Mouse (Mus musculus) layer of hippocampus, postnatal 25 days (tissue): Measurements from ENCODE around the gene Vps54. TPM values are rescaled to one million over a fixed set of nuclear protein-coding genes. Genes with fewer than 3 reads are reported as not detected.
A peak's percentile ranks its signal among the peaks of the same experiment; 100 is the strongest.
"Not testable (repeated sequence)": the region's sequence is repeated elsewhere in the genome, so short reads cannot be mapped to it uniquely, and the experiment has no call there.

ENCODE experiments used
- DNase-seq, 2 experiments: peaks; one replicate each; pipeline ENCODE4 v3.0.0; 2022; ENCODE audit warnings: mixed read lengths in 2 of 2, low spot score in 1 of 2; ENCODE audit errors: extremely low spot score in 1 of 2
- total RNA-seq, 2 experiments: library from RNA; stranded (reverse); gene quantifications; 2 replicates each; pipeline ENCODE4 v1.2.3; 2021

Vps54 gene
- total RNA-seq, result 10 to 100 TPM; 23.4 to 30.7 TPM

DNA sequence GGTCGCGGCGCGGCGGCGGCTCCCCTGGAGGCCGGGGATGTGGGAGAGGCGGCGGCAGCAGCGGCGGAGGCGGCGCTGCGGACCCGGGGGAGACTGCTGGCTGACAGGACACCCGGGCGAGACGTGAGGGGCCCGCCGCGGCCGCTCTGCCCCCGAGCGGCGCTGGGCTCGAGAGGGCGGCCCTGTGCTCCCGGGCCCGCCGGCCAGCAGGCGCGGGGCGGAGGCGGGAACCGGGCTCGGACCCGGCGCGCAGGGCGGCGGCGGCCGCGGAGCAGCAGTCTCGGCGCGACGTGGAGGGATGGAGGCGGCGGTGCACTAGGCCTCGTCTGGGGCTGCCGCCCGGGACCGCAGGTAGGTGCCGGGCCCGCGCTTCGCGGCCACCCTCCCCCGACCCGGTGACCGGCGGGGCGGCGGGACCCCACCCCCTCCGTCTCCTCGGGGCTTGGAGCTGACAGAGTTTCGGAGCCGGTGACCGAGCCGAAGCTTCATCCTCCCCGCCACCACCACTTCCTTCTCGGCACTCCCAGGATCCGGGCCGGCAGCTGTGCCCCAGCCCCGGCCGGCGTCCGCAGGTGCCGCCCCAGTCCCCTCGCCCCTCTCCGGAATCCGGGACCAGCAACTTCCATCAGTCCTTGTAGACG is at the start of gene Vps54:
TSS of gene Vps54 (plus strand) at position 261 of the 641 bp plus-strand sequence.
- peak; percentile 24 to 59 for DNase-seq

DNA sequence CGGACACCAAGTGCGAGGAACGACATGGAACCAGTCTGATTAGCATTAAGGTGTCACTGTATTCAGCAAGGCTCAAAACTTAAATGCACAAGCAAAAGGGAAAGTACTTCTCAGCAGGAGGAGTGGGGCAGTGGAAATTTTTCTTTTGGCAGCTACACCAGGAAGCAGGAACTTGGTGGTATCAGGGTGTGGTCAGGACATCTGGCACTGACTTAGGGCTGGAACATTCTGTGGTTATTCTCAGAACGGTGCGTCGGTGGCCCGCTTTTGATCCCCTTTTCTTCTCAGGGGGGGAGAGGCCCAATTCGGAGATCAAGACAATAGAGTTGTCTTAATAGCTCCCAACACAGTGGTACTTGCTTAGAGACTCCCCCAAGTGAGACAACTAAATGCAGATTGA is 47.3 kb upstream of the Vps54 start:
- DNase-seq, result not testable (repeated sequence)

DNA sequence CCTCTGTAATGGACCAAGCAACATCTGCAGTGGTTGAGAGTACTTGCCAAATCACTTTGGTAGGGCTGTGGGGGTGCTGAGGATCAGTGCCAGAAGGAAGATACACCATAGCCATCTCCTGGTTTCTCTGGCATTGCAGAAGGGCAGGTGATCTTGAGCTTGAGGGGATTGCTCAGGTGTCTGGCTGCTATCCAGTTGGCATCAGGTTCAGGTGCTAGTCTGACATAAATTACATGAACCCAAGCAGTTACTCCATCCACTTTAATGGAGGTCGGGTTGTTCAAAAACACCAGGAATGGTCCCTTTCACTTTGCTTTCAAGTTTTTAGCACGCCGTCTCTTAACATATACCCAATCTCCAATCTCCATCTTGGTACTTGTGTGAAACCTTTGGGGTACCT is 44.2 kb upstream of the Vps54 start:
- DNase-seq, result no peak

DNA sequence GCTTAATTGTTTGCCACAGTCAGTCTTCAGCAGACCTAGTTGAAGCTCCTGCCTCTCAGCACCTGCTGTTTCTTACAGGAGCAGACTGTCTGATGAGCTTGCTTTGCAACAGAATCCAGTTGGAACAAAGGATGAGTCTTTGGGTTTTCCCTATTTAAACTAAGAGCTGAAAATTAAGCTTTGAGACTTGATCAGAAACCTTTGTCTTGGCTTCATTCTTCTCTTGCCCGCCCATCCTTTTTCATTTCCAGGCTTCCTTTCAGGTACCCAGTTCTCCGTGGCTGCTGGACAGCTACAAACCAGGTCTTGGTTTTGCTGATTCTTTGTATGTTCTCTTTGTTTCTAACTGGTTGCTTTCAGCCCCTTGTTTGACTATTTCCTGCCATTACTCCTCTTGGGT is 30.0 kb upstream of the Vps54 start:
- no peak for DNase-seq

DNA sequence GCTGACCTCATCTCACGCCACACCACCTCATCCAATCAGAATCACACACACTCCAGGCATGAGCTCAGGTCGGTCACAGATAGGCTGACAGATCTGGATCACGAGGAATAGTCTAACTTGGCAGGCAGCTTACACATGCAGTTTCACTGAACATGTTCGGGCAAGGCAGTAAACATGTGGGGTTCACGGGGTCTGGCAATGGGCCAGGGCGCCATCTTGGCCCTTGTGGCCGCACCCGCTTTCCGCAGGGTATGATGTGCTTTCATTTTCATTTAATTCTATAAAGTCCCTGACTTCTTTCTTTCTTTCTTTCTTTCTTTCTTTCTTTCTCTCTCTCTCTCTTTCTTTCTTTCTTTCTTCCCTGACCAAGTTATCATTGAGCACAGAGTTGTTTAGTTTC is 29.4 kb upstream of the Vps54 start:
- DNase-seq, result not testable (repeated sequence)

DNA sequence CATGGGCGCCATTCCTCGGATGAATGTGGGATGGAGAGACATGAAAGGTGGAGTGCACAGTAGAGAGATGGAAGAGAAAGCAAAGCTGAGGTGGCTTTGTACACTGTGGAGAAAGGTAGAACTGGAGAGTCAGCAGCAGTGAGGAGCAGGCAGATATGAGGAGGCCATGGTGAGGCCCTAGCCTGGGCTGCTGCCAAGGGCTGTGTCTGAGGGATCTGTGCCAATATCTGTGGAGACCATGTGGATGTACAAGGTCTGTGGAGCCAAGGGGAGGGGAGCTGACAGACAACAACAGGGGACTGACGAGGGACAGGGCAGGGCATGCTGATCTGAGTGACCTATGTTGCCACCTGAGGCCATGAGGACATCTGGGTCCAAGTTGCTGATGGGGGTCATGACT is 21.7 kb upstream of the Vps54 start:
- no peak for DNase-seq

DNA sequence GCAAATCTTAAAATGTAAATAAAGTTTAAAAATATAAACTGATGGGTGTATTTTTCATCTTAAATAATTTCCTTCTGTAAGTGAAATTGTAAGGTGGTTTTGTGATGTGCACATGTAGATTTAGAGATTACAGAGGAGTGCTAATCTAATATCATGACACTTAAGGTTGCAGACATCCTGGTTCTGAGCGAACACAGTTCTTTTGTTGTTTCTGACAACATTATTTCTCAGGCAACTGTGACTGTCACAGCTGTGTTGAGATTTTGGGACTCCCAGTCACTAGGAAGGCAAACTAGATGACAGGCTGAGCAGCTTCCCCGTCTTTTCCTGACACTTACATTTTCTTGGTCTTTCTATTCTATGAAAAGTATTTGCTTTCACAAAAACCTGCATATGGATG is 19.8 kb upstream of the Vps54 start:
- DNase-seq, result no peak

DNA sequence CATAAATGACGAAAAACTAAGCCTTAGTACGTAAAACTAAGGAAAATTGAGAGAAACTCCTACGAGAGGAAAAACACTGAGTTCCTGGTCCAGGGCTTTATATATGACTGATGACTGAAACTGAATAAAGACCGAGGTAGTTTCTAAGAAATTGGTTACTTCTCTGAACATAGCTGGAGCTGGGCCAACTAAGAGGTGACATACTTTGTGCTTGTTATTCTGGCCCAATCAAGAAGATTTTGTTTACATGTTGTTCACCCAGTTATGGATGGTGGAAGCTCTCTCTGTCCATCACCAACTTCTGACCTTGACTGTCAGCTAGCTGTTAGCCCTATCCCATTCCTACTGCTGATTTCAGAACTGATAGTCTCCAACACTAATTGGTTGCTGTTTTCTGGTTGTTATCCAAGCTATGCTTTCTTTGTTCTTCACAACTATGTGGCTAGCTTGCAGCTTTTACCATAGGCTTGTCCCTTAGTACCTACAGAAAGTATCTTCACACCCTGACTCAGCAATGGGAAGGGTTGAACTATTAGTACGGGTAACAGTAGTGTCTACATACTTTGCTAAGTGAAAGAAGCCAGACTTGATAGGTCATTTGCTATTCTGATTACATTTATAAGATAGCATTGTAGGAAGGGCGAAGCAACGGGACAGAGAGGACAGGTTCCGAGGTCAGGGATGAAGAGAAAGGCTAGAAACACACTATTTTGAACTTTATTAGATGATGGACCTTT is 19.1 kb upstream of the Vps54 start:
- DNase-seq, result no peak

DNA sequence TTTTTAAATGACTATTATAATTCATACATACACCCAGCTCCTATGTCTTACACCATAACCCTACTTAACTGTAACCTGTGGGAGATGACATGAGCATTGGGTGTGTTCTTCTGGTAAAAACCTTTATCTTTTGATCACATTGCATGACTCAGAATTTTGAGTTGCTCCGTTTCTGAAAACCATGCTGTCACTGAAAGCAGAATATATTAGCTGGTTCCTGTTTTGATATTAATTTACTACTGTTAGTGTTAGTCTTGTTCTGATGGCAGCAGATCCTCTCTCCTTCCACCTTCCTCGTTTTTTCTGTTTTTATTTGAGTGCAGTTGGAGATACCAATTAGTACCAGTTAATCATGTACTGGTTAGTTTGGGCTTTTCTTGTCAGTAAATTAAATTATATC is 18.3 kb upstream of the Vps54 start:
- DNase-seq, result no peak

DNA sequence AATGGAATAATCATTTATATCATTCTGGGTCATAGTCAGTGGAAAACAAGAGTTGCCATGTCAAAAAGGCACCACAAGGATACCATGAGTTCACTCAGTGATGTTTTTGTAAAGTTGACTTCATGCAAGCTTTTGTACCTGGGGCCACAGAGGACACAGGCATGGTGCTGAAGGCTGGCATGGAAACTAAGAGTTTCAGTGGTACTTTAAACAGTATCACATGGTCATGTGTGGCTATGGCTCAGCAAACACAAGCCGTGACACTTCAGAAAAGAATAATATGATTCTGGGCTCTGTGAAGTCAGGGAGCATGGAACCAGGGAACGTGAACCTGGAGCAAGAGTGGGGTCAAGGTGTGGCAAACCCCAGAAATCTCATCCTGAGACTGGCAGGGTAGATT is 17.7 kb upstream of the Vps54 start:
- DNase-seq, result no peak

DNA sequence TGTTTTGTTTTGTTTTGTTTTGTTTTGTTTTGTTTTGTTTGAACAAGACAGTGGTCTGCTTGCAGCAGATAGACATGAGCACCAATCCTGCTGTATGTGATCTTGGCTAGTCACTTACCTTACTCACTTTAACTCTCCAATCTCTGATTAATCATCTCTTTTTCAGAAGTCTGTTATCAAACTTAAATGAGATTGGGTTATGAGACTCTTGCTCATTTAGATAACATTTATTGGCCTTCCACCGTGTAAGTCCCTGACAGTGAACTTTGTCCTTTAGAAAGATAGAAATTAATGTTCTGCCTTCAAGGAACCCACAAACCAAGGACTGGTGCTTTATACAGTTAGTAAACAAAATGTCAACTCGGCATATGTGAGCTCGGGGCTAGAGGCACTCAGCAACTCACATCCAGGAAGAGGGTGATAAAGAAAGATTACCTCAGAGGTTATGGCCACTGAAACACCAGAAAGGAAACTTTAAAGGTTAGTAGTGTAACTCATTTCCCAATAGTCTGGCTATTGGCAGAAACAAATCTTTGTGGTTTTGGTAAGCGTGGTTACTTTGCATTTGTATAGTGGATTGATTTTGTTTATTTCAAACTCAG is 16.4 kb upstream of the Vps54 start:
- no peak for DNase-seq

DNA sequence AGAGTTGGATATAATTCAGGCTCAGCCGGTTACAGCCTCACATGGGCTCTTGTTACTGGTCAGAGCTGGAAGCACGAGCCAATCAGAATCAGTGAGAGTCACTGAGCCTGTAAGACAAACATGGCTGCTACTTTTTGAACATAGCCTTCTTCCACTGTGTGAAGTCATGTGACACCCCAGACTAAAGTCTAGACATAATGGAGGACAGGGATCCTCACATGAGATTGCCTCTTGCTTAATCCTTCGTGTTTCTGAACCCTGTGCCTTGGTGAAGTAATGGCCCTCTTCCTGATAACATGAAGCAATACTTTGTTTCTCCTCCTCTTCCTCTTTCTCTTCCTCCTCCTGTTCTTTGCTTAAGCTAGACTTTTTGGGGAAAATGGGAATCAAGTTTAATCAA is 15.5 kb upstream of the Vps54 start:
- DNase-seq, result no peak

DNA sequence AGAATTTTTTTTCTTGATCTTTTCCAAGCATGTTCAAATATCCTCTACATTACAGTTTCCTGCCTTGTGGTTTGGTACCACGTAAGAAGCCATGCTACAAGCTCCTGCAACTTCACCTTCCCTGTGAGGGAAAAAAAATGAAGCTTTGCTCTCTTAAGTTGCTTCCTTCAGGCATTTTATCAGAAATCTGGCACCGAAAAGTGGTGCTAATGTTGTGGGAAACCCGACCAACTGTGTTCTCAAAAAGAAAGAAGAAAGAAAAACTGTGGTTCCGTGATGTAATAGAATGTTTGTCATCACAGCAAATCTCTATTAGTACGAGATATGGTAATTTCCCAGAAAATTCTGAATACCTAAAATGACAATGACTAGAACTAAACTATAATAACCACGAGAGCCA is 15.0 kb upstream of the Vps54 start:
- DNase-seq, result no peak

DNA sequence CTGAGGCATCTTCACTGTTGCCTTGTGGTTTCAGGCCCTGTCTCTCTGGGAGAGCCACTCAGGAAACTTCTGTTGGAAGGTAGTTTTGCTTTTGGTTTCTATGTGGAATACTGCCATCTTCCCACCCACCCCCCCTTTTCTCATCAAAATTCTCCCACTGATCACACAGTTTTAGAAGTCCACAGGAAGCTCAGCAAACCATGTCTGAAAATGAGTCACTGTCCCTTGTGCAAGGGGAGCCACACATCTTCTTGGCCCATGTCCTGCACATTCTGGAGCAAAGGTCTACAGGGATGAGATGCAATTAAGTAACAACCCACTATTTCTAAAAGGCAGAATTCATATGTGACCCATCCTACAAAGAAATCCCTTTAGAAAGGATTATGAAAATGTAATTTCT is 14.6 kb upstream of the Vps54 start:
- no peak for DNase-seq

DNA sequence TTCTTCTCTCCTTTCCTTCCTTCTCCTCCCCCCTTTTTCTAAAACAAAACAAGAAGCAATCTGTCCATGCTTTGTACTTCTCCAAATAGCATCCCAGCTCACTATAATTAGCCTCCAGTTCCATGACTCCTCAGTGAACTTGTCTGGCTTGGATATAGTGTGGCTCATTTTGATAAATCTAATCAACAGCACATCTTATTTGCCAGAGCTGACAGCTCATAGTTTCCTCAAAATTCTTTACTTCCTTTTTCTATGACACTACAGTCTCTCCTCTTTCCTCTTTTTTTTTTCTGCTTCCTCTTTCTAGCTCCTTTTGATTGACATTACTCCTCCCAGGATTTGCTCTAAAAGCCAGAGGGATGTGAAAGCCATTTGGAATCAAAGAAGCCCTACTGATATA is 14.1 kb upstream of the Vps54 start:
- DNase-seq, result no peak

DNA sequence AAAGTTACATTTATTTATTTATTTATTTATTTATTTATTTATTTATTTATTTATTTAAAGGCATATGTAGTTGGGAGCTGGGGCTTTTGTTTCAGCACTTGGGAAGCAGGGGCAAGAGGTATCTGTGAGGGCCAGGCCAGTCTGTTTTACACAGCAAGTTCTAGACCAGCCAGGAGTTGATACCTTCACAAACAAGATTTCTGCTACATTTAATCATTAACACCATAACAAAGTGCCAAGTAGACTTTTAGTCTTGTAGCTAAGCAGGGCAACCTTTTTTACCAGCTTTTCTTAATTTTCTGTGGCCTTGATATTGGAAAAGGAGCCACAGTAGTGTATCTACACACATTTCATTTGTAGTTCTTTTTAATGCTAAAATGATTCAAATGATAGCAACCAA is 3.7 kb upstream of the Vps54 start:
- no peak for DNase-seq

DNA sequence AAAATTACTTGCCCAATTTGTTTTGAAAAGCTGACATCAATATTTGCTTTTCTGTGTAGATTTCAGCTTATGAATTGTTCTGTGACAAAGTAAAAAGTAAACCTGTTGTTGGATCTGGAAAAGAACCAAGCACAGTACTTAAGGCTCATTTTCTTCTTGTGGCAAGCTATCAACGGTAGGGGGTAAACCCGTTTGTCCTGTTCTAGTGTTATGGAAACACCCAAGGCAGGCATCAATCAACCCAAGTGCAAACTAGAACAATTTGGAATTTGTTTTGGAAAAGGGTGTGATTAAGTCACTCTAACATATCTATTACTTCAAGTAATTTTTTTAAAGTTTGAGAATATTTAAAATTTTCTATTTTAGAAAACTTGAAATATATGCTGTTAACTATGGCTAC is 3.3 kb upstream of the Vps54 start:
- no peak for DNase-seq

DNA sequence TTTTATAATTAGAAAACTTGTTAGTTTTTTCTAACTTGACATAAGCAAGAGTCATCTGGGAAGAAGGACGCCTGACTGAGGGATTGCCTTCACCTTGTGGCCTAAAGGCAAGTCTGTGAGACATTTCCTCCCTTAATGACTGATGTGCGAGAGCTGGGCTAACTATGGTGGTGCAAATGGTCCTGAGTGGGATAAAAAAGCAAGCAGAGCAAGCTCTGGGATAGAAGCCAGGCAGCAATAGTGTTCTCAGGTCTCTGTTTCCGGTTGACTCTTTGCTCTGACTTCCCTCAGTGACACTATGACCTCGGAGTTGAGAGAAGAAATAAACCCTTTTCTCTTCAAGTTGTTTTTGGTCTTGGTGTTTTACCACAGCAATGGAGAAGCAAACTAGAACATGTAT is 2.1 kb upstream of the Vps54 start:
- no peak for DNase-seq

DNA sequence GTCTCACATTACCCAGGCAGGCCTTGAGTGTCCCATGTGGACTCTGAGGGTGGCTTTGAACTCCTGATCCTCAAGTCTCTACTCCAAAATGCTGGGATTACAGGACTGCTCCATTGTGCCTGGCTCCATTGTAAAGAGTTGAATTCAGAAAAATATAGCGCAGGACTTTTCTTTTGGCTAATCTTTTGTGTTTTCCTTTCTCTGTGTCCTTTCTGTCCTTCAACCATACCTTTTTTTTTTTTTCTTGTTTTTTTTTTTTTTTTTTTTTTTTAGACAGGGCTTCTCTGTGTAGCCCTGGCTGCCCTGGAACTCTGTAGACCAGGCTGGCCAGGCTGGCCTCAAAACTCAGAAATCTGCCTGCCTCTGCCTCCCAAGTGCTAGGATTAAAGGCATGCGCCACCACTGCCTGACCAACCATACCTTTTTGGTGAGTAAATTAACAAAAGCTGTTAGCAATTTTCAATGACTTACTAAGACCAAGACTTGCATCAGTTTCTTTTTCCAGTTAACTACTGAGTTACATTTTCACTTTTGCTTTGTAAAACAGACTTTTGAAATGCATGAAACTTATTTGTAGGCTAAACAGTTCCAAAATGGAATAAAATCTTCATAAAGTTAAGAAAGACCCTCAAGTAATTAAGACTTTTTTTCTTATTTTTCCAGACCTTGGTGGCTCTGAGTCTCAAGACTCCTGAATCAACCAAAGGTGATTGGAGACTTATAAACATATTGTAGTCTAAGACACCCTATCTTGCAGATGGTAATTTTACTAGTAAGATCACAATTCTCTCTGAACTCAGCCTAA is 1.4 kb upstream of the Vps54 start:
- no peak for DNase-seq

DNA sequence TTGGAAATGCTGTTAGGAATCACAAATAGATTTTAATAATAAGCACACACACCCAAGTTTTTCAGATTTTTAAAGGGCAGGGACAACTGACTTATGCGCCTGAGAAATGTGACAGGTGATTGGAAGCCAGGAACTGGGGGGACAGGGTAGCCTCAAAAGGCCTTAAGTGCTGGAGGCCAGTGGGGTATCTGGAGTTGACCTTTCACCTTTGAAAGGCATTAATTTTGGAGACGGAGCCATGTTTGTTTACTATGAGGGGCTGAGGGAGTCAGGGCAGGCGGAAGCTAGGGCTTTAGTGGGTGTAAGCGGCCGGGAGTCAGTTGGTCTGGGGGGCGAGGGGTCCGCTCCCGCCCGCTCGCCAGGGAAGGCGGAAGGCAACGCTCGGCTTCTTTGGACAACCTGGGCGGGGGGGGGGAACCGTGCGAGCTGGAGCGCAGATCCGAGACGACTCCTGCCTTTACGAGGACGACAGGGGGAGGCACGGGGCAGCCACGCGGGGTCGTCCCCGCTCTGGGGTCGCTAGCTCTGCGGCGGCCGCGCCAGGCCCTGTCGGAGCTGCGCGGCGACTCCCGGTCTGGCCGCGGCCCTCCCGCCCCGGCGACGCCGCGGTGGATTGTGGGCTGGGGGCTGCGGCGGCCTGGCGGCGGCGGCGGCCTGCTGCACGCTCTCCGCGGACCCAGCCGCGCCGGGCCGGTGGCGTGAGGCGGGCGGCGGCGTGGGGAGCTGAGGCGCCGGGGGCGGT is 631 bp upstream of the Vps54 start:
- DNase-seq, result peak; percentile 21 to 53
